In genomic region chr19:42673133-42673532, GRCm38 (mm10) we compare ENCODE assay signal across 9 mouse cellular contexts.
DNase-seq lines count a peak whose midpoint lies in the region; ATAC-seq and TF ChIP-seq lines count a peak whose summit lies in the region.
"Had no signal": no experiment of that assay in that cellular context is flagged by ENCODE, and none has a peak within 500 bp of the region (broad histone marks: within the 10 kb centered on the region; RNA-seq: fewer than 3 reads in every experiment).

No protein-coding gene starts in this region.

- ATAC-seq in midbrain, embryonic 13.5 days, result peak; percentile 81
- no peak for ATAC-seq in liver, postnatal 0 days

- 6% methylated on average over 9 of the region's 9 CpGs for WGBS in midbrain, embryonic 13.5 days
- 51% methylated on average over 9 of the region's 9 CpGs for WGBS in liver, postnatal 0 days (ENCODE audit: insufficient replicate concordance)

- no peak overlapping the region for H3K9ac ChIP-seq in midbrain, embryonic 13.5 days (replicated peaks)
- H3K9ac ChIP-seq in liver, postnatal 0 days (replicated peaks), result no peak overlapping the region
- H3K9ac ChIP-seq: embryonic facial prominence, embryonic 13.5 days had no signal

- TF ChIP-seq CTCF in liver, postnatal 0 days (IDR thresholded peaks at IDR 0.05; ENCODE audit: low read depth), result no peak

- TF ChIP-seq EP300 in liver, postnatal 0 days (IDR thresholded peaks at IDR 0.05; ENCODE audit: low read depth), result no peak

- peaks cover 29% of the 10 kb centered on the region; the same call in 1 of the 2 replicates for H3K27me3 ChIP-seq in midbrain, embryonic 13.5 days
- H3K27me3 ChIP-seq in liver, postnatal 0 days (ENCODE audit: insufficient read depth, low read length), result no peaks in the 10 kb centered on the region
- H3K27me3 ChIP-seq: embryonic facial prominence, embryonic 13.5 days had no signal

- no peak overlapping the region for H3K4me3 ChIP-seq in midbrain, embryonic 13.5 days (replicated peaks)
- H3K4me3 ChIP-seq in liver, postnatal 0 days (ENCODE audit: low read depth, low read length), result no peak overlapping the region
- H3K4me3 ChIP-seq: embryonic facial prominence, embryonic 13.5 days had no signal

- no peak overlapping the region; the same call in 1 of the 2 replicates for H3K27ac ChIP-seq in midbrain, embryonic 13.5 days
- H3K27ac ChIP-seq in liver, postnatal 0 days (ENCODE audit: low read depth), result no peak overlapping the region
- H3K27ac ChIP-seq: embryonic facial prominence, embryonic 13.5 days had no signal

- no peaks in the 10 kb centered on the region for H3K36me3 ChIP-seq in midbrain, embryonic 13.5 days
- no peaks in the 10 kb centered on the region for H3K36me3 ChIP-seq in liver, postnatal 0 days (replicated peaks; ENCODE audit: insufficient read depth, low read length)
- H3K36me3 ChIP-seq: embryonic facial prominence, embryonic 13.5 days had no signal

- H3K4me1 ChIP-seq in midbrain, embryonic 13.5 days (replicated peaks), result peaks cover 16% of the 10 kb centered on the region
- no peaks in the 10 kb centered on the region for H3K4me1 ChIP-seq in liver, postnatal 0 days (ENCODE audit: insufficient read depth)

- DNase-seq in embryo, embryonic 11 days, result peak; percentile 75
- peak; percentile 54 to 70 for DNase-seq in frontal cortex, postnatal 10 days (ENCODE audit: low spot score in 2 of 2)
- peak; percentile 53 to 64 for DNase-seq in kidney, postnatal 4 days
- no peak for DNase-seq in spleen, postnatal 14 days (ENCODE audit: low spot score in 2 of 2)
- no peak for DNase-seq in gastrocnemius, postnatal 4 days (ENCODE audit: low spot score in 2 of 2)
- no peak for DNase-seq in liver, postnatal 0 days
- DNase-seq in heart, adult 18-20 months, result no peak

- H3K4me2 ChIP-seq in midbrain, embryonic 13.5 days (replicated peaks), result no peak overlapping the region
- no peak overlapping the region for H3K4me2 ChIP-seq in liver, postnatal 0 days (ENCODE audit: low read depth, low read length)
- H3K4me2 ChIP-seq: embryonic facial prominence, embryonic 13.5 days had no signal

- H3K9me3 ChIP-seq in midbrain, embryonic 13.5 days, result no peaks in the 10 kb centered on the region
- no peaks in the 10 kb centered on the region for H3K9me3 ChIP-seq in liver, postnatal 0 days (ENCODE audit: low read length)
- H3K9me3 ChIP-seq: embryonic facial prominence, embryonic 13.5 days had no signal

Comparison
In these comparisons a context has a peak if more than half of its experiments do, and no peak if none do; other contexts are left out.
1. DNase-seq: peak in embryo, embryonic 11 days (single experiment), frontal cortex, postnatal 10 days (2 of 2) and kidney, postnatal 4 days (2 of 2); none in spleen, postnatal 14 days (0 of 2), gastrocnemius, postnatal 4 days (0 of 2), liver, postnatal 0 days (single experiment) and heart, adult 18-20 months (0 of 2).